Mouse (Mus musculus): Measurements from ENCODE around the gene Gm44965. TPM values are rescaled to one million over a fixed set of nuclear protein-coding genes. Genes with fewer than 3 reads are reported as not detected.

Gene Gm44965
- polyA plus RNA-seq, 1 experiment from 2014 or later, result not detected

- WGBS, result 90% methylated on average over 9 of the region's 9 CpGs
- Histone ChIP-seq H3K4me1 (no peaks in the 10 kb centered on the region), H3K4me2 (replicated peaks) (no peak overlapping the region), H3K9me3 (no peaks in the 10 kb centered on the region), H3K4me3 (no peak overlapping the region), H3K27ac (no peak overlapping the region), H3K36me3 (no peaks in the 10 kb centered on the region), H3K27me3 (replicated peaks) (no peaks in the 10 kb centered on the region), H3K9ac (no peak overlapping the region)
- ATAC-seq (ENCODE audit: low FRiP score, low read depth), result no peak
Observed at GRCm38 (mm10) chr6:48650041-48650440, 56.3 kb downstream of the Gm44965 start.

- H3K27ac ChIP-seq, result no peak overlapping the region
- no peak overlapping the region for H3K4me2 ChIP-seq (replicated peaks)
- 86% methylated on average over 5 of the region's 5 CpGs for WGBS
- H3K4me3 ChIP-seq, result no peak overlapping the region
- no peak overlapping the region for H3K9ac ChIP-seq
- H3K27me3 ChIP-seq (replicated peaks), result no peaks in the 10 kb centered on the region
- no peaks in the 10 kb centered on the region for H3K9me3 ChIP-seq
- no peaks in the 10 kb centered on the region for H3K4me1 ChIP-seq
- H3K36me3 ChIP-seq, result no peaks in the 10 kb centered on the region
- ATAC-seq (ENCODE audit: low FRiP score, low read depth), result no peak
Observed at GRCm38 (mm10) chr6:48658721-48659120, 65.0 kb downstream of the Gm44965 start.

GRCm38 (mm10) chr6:48664750-48665149 lies 71.0 kb downstream of the Gm44965 start:
- ATAC-seq (ENCODE audit: low FRiP score, low read depth), result no peak
- H3K27me3 ChIP-seq (replicated peaks), result no peaks in the 10 kb centered on the region
- WGBS, result 94% methylated on average over 4 of the region's 4 CpGs
- no peaks in the 10 kb centered on the region for H3K9me3 ChIP-seq
- no peak overlapping the region for H3K9ac ChIP-seq
- no peak overlapping the region for H3K4me2 ChIP-seq (replicated peaks)
- H3K36me3 ChIP-seq, result no peaks in the 10 kb centered on the region
- no peak overlapping the region for H3K4me3 ChIP-seq
- H3K27ac ChIP-seq, result no peak overlapping the region
- no peaks in the 10 kb centered on the region for H3K4me1 ChIP-seq

GRCm38 (mm10) chr6:48665471-48665870 lies 71.7 kb downstream of the Gm44965 start:
- no peak overlapping the region for H3K4me2 ChIP-seq (replicated peaks)
- ATAC-seq (ENCODE audit: low FRiP score, low read depth), result no peak
- H3K36me3 ChIP-seq, result no peaks in the 10 kb centered on the region
- H3K27ac ChIP-seq, result no peak overlapping the region
- no peak overlapping the region for H3K4me3 ChIP-seq
- WGBS, result 94% methylated on average over 9 of the region's 9 CpGs
- no peaks in the 10 kb centered on the region for H3K4me1 ChIP-seq
- H3K9me3 ChIP-seq, result no peaks in the 10 kb centered on the region
- no peaks in the 10 kb centered on the region for H3K27me3 ChIP-seq (replicated peaks)
- no peak overlapping the region for H3K9ac ChIP-seq

GRCm38 (mm10) chr6:48666159-48666586 lies 72.4 kb downstream of the Gm44965 start:
- Histone ChIP-seq H3K9ac (no peak overlapping the region), H3K9me3 (no peaks in the 10 kb centered on the region), H3K4me1 (no peaks in the 10 kb centered on the region), H3K4me2 (replicated peaks) (no peak overlapping the region), H3K4me3 (no peak overlapping the region), H3K36me3 (no peaks in the 10 kb centered on the region), H3K27me3 (replicated peaks) (no peaks in the 10 kb centered on the region), H3K27ac (no peak overlapping the region)
- 60% methylated on average over 7 of the region's 7 CpGs for WGBS
- no peak for ATAC-seq (ENCODE audit: low FRiP score, low read depth)

- Histone ChIP-seq H3K4me3 (no peak overlapping the region), H3K36me3 (no peaks in the 10 kb centered on the region), H3K4me1 (no peaks in the 10 kb centered on the region), H3K9ac (no peak overlapping the region), H3K4me2 (replicated peaks) (no peak overlapping the region), H3K9me3 (no peaks in the 10 kb centered on the region), H3K27ac (no peak overlapping the region), H3K27me3 (replicated peaks) (no peaks in the 10 kb centered on the region)
- ATAC-seq (ENCODE audit: low FRiP score, low read depth), result no peak
Observed at GRCm38 (mm10) chr6:48668022-48668421, 74.3 kb downstream of the Gm44965 start.

Other genes starting within 250 kb of the Gm44965 start
- gene Krba1, start 198.4 kb upstream of the Gm44965 start, polyA plus RNA-seq (2016; fragmentation: Nextera tagmentation; extraction: Ambion mirVana), result 26.3 and 27.4 TPM in 2 replicates
- 18.4 and 18.5 TPM in 2 replicates for gene Zfp467, start 148.1 kb upstream of the Gm44965 start, polyA plus RNA-seq (2016; fragmentation: Nextera tagmentation; extraction: Ambion mirVana)
- gene Sspo, start 145.7 kb upstream of the Gm44965 start, polyA plus RNA-seq (2016; fragmentation: Nextera tagmentation; extraction: Ambion mirVana), result 0.28 and 0.63 TPM in 2 replicates
- gene Atp6v0e2, start 56.3 kb upstream of the Gm44965 start, polyA plus RNA-seq (2016; fragmentation: Nextera tagmentation; extraction: Ambion mirVana), result 97.7 and 107 TPM in 2 replicates
- 15.6 and 20.1 TPM in 2 replicates for gene Lrrc61, start 39.1 kb upstream of the Gm44965 start, polyA plus RNA-seq (2016; fragmentation: Nextera tagmentation; extraction: Ambion mirVana)
- 3.9 and 4.7 TPM in 2 replicates for gene Rarres2, start 21.2 kb upstream of the Gm44965 start, polyA plus RNA-seq (2016; fragmentation: Nextera tagmentation; extraction: Ambion mirVana)
- not detected in 2 replicates for gene Gm45021, start 4.3 kb upstream of the Gm44965 start, polyA plus RNA-seq (2016; fragmentation: Nextera tagmentation; extraction: Ambion mirVana)
- 42.6 and 44.0 TPM in 2 replicates for gene Repin1, start 58 bp upstream of the Gm44965 start, polyA plus RNA-seq (2016; fragmentation: Nextera tagmentation; extraction: Ambion mirVana)
- 13.8 TPM in 2 replicates for gene Zfp775, start 8.1 kb downstream of the Gm44965 start, polyA plus RNA-seq (2016; fragmentation: Nextera tagmentation; extraction: Ambion mirVana)
- 4.1 and 4.6 TPM in 2 replicates for gene AI854703, start 32.8 kb downstream of the Gm44965 start, polyA plus RNA-seq (2016; fragmentation: Nextera tagmentation; extraction: Ambion mirVana)
- 0.70 and 1.1 TPM in 2 replicates for gene Gimap8, start 53.3 kb downstream of the Gm44965 start, polyA plus RNA-seq (2016; fragmentation: Nextera tagmentation; extraction: Ambion mirVana)
- gene Gimap9, start 82.2 kb downstream of the Gm44965 start, polyA plus RNA-seq (2016; fragmentation: Nextera tagmentation; extraction: Ambion mirVana), result 2.2 and 2.5 TPM in 2 replicates
- gene Gimap4, start 90.6 kb downstream of the Gm44965 start, polyA plus RNA-seq (2016; fragmentation: Nextera tagmentation; extraction: Ambion mirVana), result 3.1 and 4.3 TPM in 2 replicates
- gene Gimap6, start 114.3 kb downstream of the Gm44965 start, polyA plus RNA-seq (2016; fragmentation: Nextera tagmentation; extraction: Ambion mirVana), result 9.6 and 11.4 TPM in 2 replicates
- gene Gm28053, start 124.7 kb downstream of the Gm44965 start, polyA plus RNA-seq (2016; fragmentation: Nextera tagmentation; extraction: Ambion mirVana), result 0.70 TPM in 1 of 2 replicates, not detected in the other
- gene Gimap7, start 124.7 kb downstream of the Gm44965 start, polyA plus RNA-seq (2016; fragmentation: Nextera tagmentation; extraction: Ambion mirVana), result not detected in 2 replicates
- 6.0 and 8.3 TPM in 2 replicates for gene Gimap1, start 145.1 kb downstream of the Gm44965 start, polyA plus RNA-seq (2016; fragmentation: Nextera tagmentation; extraction: Ambion mirVana)
- 1.4 and 1.8 TPM in 2 replicates for gene Gimap5, start 152.3 kb downstream of the Gm44965 start, polyA plus RNA-seq (2016; fragmentation: Nextera tagmentation; extraction: Ambion mirVana)
- gene Gimap3, start 176.9 kb downstream of the Gm44965 start, polyA plus RNA-seq (2016; fragmentation: Nextera tagmentation; extraction: Ambion mirVana), result not detected in 2 replicates
- gene Tmem176a, start 247.0 kb downstream of the Gm44965 start, polyA plus RNA-seq (2016; fragmentation: Nextera tagmentation; extraction: Ambion mirVana), result 19.3 and 21.2 TPM in 2 replicates
- gene Tmem176b, start 247.6 kb downstream of the Gm44965 start, polyA plus RNA-seq (2016; fragmentation: Nextera tagmentation; extraction: Ambion mirVana), result 72.6 and 82.3 TPM in 2 replicates

Measured in neural tube, embryonic 12.5 days (tissue).